Mouse (Mus musculus): Measurements from ENCODE around the gene Clec11a.

GRCm38 (mm10) chr7:44271309-44271708 is 35.4 kb downstream of the Clec11a start:
- TF ChIP-seq POLR2AphosphoS2 (IDR thresholded peaks at IDR 0.05; ENCODE audit: low read length), result no peak
- no peak for TF ChIP-seq SMC3 (IDR thresholded peaks at IDR 0.05; ENCODE audit: low read depth, low read length)
- TF ChIP-seq ZC3H11A (IDR thresholded peaks at IDR 0.05; ENCODE audit: low read depth, low read length), result no peak
- TF ChIP-seq CTCF (IDR thresholded peaks at IDR 0.05 in 2 of 3, conservative IDR thresholded peaks at IDR 0.05 in 1 of 3; ENCODE audit: control insufficient read depth in 1 of 3, insufficient read depth in 1 of 3, low read depth in 2 of 3, low read length in 3 of 3, poor library complexity in 1 of 3, severe bottlenecking in 1 of 3), result no peak
- no peak for TF ChIP-seq EP300 (IDR thresholded peaks at IDR 0.05; ENCODE audit: low read depth in 1 of 2, low read length in 2 of 2)
- TF ChIP-seq POLR2A (IDR thresholded peaks at IDR 0.05; ENCODE audit: control insufficient read depth in 1 of 2, insufficient read depth in 1 of 2, low read depth in 1 of 2, low read length in 2 of 2, poor library complexity in 1 of 2), result no peak
- no peak for TF ChIP-seq USF1 (IDR thresholded peaks at IDR 0.05; ENCODE audit: low read depth, low read length)
- no peak for TF ChIP-seq MAZ (IDR thresholded peaks at IDR 0.05; ENCODE audit: low read depth, low read length)
- no peak for TF ChIP-seq MYB (IDR thresholded peaks at IDR 0.05; ENCODE audit: low read depth, low read length)
- TF ChIP-seq UBTF (IDR thresholded peaks at IDR 0.05; ENCODE audit: borderline replicate concordance, insufficient read depth, low read depth, low read length), result no peak
- no peak for TF ChIP-seq ZNF384 (IDR thresholded peaks at IDR 0.05; ENCODE audit: low read depth, low read length)
- no peak for TF ChIP-seq MAFK (IDR thresholded peaks at IDR 0.05; ENCODE audit: borderline replicate concordance, low read depth, low read length)
- no peak for TF ChIP-seq MEF2A (IDR thresholded peaks at IDR 0.05; ENCODE audit: extremely low read depth, insufficient replicate concordance, low read depth, low read length, poor library complexity, severe bottlenecking)
- no peak for TF ChIP-seq MAX (IDR thresholded peaks at IDR 0.05; ENCODE audit: low read length)

Data from MEL (cell line).